Mouse (Mus musculus) MEL-GATA-1-ER (cell line): ENCODE measurements around the gene Picalm.
"Not testable (repeated sequence)": the region's sequence is repeated elsewhere in the genome, so short reads cannot be mapped to it uniquely, and the experiment has no call there.

Experiments used
- DNase-seq: peaks from one replicate; pipeline ENCODE4 v3.0.0-alpha.2; 2012; ENCODE audit warnings: low read depth; ENCODE audit errors: extremely low read depth

Gene Picalm

DNA sequence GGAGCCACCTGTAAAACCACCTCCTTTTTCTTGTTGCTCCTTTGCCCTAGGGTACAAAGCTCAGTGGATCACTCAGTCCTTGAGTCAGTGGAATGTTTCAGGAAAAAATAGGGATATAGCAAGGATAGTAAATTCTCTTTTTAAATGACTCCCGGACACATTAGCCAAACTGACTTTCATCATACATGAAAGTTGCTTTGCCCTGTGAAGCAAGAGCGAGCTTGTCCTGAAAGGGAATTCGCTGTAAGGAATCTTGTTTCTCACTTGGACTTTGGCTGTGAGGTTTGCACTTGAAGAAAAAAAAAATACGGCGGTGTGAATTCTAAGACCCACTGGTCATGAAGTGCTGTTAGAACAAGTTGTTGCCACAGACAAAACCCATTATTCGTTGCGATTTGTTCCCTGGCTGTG, 1.8 kb downstream of the Picalm start:
- no peak for DNase-seq

GRCm38 (mm10) chr7:90132322-90132721, 2.3 kb downstream of the Picalm start:
- DNase-seq: no peak

GRCm38 (mm10) chr7:90136736-90137135, 6.7 kb downstream of the Picalm start:
- DNase-seq: no peak

GRCm38 (mm10) chr7:90138359-90138758, 8.3 kb downstream of the Picalm start:
- no peak for DNase-seq

GRCm38 (mm10) chr7:90140290-90140689, 10.3 kb downstream of the Picalm start:
- DNase-seq: no peak

DNA sequence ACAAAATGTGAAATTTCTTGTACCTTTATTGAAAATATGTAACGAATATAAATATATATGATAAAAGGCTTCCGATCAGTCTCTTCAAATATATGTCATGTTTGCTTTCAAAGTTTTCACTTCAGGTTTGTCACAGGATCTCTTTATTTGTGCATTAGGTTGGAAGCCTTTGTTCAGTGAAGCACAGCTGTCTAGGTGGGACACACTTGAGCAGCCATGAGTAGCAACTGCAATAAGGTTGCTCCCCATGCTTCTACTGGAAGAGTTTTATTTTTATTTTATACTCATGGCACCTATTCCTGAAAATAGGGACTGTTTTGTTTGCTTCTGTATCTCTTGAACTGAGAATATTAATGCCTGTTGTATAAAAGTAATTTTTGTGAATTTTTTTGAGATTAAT, 14.3 kb downstream of the Picalm start:
- DNase-seq: no peak

DNA sequence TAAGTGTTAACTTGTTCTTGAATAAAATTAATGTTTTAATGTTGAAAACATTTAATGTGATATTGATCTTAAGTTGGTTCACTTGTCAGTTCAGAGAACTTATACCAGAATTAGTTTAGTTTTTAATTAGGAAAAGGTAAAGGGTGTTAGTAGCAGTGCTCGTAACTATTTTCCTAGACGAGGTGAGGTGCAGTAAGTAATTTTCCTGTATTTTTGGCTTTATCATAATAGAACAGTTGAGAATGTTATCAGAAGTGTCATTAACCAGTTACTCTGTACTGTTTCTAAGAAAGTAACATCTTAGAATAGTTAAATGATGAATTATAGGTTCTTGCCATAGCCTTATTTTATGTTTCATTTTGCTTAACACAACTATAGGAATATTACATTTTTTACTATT, 15.0 kb downstream of the Picalm start:
- no peak for DNase-seq

DNA sequence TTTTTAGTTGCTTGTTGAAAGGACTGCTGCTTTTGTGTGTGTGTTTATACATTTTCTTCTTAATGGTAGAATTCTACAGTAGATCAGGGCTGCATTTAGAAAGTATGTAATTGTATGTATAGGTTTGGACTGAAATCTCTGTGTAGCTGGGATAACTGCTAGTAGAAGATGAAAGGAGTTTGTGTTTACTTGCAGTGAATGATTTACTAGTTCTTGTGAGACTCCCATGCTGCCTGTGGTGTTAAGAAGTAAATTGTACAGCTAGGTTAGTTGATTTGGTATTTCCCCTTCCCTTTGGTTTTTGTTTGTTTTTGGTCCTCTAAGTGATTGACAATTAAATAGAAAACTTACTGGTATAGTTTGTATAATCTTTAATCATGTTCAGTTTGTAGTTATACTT, 15.4 kb downstream of the Picalm start:
- no peak for DNase-seq

- DNase-seq: no peak
Observed at GRCm38 (mm10) chr7:90145897-90146296, 15.9 kb downstream of the Picalm start.

DNA sequence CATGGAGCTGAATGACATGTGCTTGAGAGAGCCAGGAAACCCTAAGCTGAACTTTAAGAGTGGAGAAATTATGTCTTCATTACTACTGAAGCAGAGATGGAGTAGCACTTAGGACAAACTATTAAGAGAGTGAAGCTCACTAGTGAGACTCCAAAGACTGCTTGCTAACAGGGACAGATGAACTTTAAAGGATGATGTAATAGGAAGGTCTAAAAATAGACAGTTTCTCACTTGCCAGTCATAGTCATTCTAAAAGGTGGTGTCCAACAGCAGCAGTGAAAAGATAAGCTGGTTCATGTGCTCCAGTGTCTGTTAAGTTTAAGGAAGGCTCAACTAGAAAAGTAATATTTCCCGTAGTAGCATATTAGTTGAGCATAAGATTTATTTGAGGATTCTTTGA, 16.3 kb downstream of the Picalm start:
- DNase-seq: peak; percentile 82

GRCm38 (mm10) chr7:90148023-90148422, 18.0 kb downstream of the Picalm start:
- no peak for DNase-seq

GRCm38 (mm10) chr7:90148516-90148915, 18.5 kb downstream of the Picalm start:
- no peak for DNase-seq

- DNase-seq: no peak
Observed at GRCm38 (mm10) chr7:90150311-90150710, 20.3 kb downstream of the Picalm start.

DNA sequence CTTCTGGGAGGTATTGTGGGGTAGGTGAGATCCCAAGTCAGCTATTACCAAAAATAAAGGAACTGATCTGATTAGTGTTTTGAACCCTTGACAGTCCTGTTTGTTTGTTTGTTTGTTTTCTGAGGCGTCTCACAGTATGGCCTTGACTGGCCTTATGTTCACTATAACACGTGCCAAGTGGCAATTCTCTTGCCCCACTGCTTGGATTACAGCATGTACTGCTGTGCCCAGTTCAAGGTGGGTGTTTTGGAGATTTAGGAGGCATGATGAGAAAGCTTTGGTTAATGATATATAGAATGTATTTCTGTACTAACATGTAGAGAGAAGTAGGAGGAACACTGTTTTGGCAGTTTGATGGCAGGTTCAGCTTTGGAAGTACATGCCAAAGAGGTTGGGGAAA, 28.0 kb downstream of the Picalm start:
- no peak for DNase-seq

- DNase-seq: no peak
Observed at GRCm38 (mm10) chr7:90160598-90160997, 30.6 kb downstream of the Picalm start.

DNA sequence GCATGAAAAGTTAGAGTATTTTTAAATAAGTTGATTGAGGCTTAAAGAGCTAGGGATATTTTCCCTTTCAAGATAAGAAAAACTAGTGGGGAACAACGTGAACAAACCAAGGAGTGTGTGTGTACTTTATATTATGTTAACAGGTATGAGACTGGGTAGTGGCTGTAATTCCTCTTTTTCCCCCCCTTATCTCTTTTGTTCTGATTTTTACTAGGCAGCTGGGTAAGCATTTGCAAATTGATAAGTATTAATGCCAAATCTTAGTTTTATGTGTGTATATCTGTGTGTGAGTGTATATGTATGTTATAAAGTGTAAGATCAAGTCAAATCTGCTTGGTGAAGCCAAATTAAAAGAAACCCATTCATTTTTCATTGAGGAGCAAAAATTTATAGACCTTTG, 34.3 kb downstream of the Picalm start:
- no peak for DNase-seq

GRCm38 (mm10) chr7:90165970-90166369, 36.0 kb downstream of the Picalm start:
- DNase-seq: peak; percentile 75

- DNase-seq: not testable (repeated sequence)
Observed at GRCm38 (mm10) chr7:90167777-90168176, 37.8 kb downstream of the Picalm start.

GRCm38 (mm10) chr7:90173778-90174177, 43.8 kb downstream of the Picalm start:
- no peak for DNase-seq

- DNase-seq: no peak
Observed at GRCm38 (mm10) chr7:90175576-90175975, 45.6 kb downstream of the Picalm start.

DNA sequence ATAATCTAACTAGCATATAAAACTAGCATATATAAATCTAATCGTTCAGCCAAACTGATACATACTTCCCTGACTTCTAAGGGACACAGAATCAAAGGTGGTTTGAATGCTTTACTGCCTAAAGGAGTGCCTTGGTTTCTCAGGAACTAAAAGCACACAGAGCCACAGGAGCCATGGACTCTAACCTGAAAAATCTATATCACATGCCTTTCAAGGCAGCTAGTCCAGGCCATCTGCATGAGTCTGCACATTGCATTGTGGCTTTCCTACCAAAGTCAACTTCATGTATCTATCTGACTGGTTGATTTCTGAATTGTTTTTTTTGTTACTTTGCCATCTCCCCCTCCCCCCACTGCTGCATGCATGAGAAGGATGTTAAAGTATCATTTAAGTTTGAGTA, 50.6 kb downstream of the Picalm start:
- no peak for DNase-seq

- no peak for DNase-seq
Observed at GRCm38 (mm10) chr7:90200251-90200650, 70.2 kb downstream of the Picalm start.

DNA sequence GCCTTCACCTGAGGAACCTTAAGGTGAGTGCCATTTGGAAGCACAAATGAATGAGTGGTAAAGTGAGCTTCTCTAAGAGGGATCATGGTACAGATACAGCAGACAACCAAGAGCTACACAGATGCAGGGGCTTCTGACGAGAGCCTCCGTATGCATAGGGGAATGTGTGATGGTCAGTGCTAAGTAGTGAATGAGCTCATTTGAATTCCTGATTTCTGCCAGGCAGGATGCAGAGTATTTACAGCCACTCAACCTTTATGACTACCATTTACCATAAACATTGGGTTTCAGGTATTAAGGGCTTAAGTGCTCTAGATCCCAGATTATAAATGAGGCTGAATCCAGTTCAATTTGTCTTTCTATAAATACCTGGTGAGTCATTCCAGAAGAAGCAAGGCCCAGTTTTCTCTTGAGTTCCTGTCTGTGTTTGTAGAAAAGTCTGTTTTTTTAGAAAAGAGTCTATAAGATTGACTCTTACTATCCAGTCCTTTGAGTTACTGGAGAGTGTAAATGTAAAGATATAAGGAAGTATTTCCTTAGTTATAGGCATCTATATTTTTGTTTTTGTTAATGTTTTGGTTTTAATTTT, 72.0 kb downstream of the Picalm start:
- DNase-seq: no peak

DNA sequence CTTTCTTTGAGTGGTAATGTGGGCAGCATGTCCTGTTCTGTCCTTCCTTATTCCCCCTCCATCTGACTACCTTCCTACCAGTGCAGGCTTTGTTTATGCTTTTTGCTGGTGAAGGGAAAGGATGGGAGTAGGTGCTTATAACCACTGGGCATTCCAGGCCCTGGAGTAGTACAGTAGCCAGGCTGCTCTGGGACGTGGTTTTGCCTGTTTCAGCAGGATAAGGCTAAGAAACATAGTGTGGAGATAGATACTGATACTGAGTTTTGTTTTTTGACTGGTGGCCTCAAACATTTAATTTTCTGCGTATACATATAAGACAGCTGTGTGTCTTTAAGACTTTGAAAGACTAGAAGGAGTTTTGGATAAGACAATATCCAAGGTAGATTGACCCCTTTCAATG, 73.9 kb downstream of the Picalm start:
- peak; percentile 5 for DNase-seq
